Mouse (Mus musculus) ES-E14 (cell line): ENCODE measurements at regions not wholly inside any gene's neighbourhood (a gene's known extent, or its start where the extent isn't known, plus 50 kb on each side); places are given as distances from the start of the nearest gene placed in this dataset.
A peak's percentile ranks its signal among the peaks of the same experiment; 100 is the strongest.
"Not testable (repeated sequence)": the region's sequence is repeated elsewhere in the genome, so short reads cannot be mapped to it uniquely, and the experiment has no call there.

Experiments
- DNase-seq: peaks from one replicate; pipeline ENCODE4 v3.0.0-alpha.2; 2013; ENCODE audit warnings: low read depth, low spot score
- H3K27ac ChIP-seq: 2 replicates; pipeline ENCODE4 v1.5.1; 2012; ENCODE audit warnings: low read depth, mild to moderate bottlenecking, low read length, moderate library complexity, mixed read lengths; ENCODE audit not compliant: poor library complexity, insufficient read depth, severe bottlenecking
- H3K36me3 ChIP-seq: 2 replicates; pipeline ENCODE4 v1.6.1; 2012; ENCODE audit warnings: mild to moderate bottlenecking, low read length, moderate library complexity, mixed read lengths; ENCODE audit not compliant: control insufficient read depth, poor library complexity, insufficient read depth, severe bottlenecking
- H3K4me1 ChIP-seq, 2 experiments: fragments of 150-350 bp in 1 of 2; sonication (generic) in 1 of 2; 2 replicates each; pipeline ENCODE4 v1.6.1; 2012; ENCODE audit warnings: low read length in 2 of 2, mild to moderate bottlenecking in 1 of 2, mixed read lengths in 1 of 2; ENCODE audit not compliant: control insufficient read depth in 2 of 2, insufficient read depth in 2 of 2, poor library complexity in 1 of 2
- H3K4me3 ChIP-seq, 2 experiments: fragments of 150-350 bp in 1 of 2; sonication (generic) in 1 of 2; 2 replicates each; pipeline ENCODE4 v1.5.1; 2012; ENCODE audit warnings: low read length in 2 of 2, low read depth in 1 of 2, mild to moderate bottlenecking in 1 of 2, mixed read lengths in 1 of 2; ENCODE audit not compliant: insufficient read depth in 1 of 2, poor library complexity in 1 of 2, severe bottlenecking in 1 of 2
- H3K9ac ChIP-seq: 2 replicates; pipeline ENCODE4 v1.6.1; 2012; ENCODE audit warnings: low read depth, mild to moderate bottlenecking, low read length, mixed read lengths; ENCODE audit not compliant: poor library complexity, insufficient read depth, severe bottlenecking
- H3K9me3 ChIP-seq: fragments of 150-350 bp; sonication (generic); 2 replicates; pipeline ENCODE4 v1.6.1; 2012; ENCODE audit warnings: low read depth, mild to moderate bottlenecking, low read length; ENCODE audit not compliant: control insufficient read depth, insufficient read depth
- CHD2 ChIP-seq: IDR thresholded peaks from 2 replicates; pipeline ENCODE4 v1.6.1; 2014; ENCODE audit warnings: mild to moderate bottlenecking, low read depth, low read length, inconsistent platforms
- HCFC1 ChIP-seq: IDR thresholded peaks from 2 replicates; pipeline ENCODE4 v1.6.1; 2012; ENCODE audit warnings: low read length, inconsistent platforms, borderline replicate concordance; ENCODE audit not compliant: insufficient read depth
- MAFK ChIP-seq: IDR thresholded peaks from 2 replicates; pipeline ENCODE4 v1.6.1; 2014; ENCODE audit warnings: mild to moderate bottlenecking, low read depth, low read length, inconsistent platforms; ENCODE audit not compliant: insufficient read depth
- ZC3H11A ChIP-seq: IDR thresholded peaks from 2 replicates; pipeline ENCODE4 v1.6.1; 2012; ENCODE audit warnings: low read depth, mild to moderate bottlenecking, inconsistent platforms, low read length, borderline replicate concordance
- ZNF384 ChIP-seq: IDR thresholded peaks from 2 replicates; pipeline ENCODE4 v1.6.1; 2012; ENCODE audit warnings: low read depth, low read length, inconsistent platforms
- in situ Hi-C, 2 experiments: fragments of 600-800 bp; cut with MboI; formaldehyde crosslinking; loops; one replicate each; pipeline ENCODE4 v1.15.1; 2025; ENCODE audit warnings: low sequenced_read_pairs in 2 of 2, inconsistent platforms in 1 of 2; ENCODE audit not compliant: unreplicated experiment in 2 of 2

GRCm38 (mm10) chr10:15300199-15301085 is 582.4 kb upstream of the Gje1 start:
- no peak overlapping the region for H3K9ac ChIP-seq
- no peak overlapping the region for H3K27ac ChIP-seq
- no peak overlapping the region for H3K4me3 ChIP-seq
- TF ChIP-seq ZC3H11A (peak; percentile 70), MAFK (0 out of 2 replicates have a peak, but pooled peaks have one; percentile 42), ZNF384 (peak; percentile 99), HCFC1 (no peak)
- no peaks in the 10 kb centered on the region for H3K36me3 ChIP-seq
- no peaks in the 10 kb centered on the region for H3K9me3 ChIP-seq
- H3K4me1 ChIP-seq = no peaks in the 10 kb centered on the region
- in situ Hi-C loops = no loop called here
- DNase-seq = peak; percentile 63

- no peak for TF ChIP-seq MAFK
- no peaks in the 10 kb centered on the region for H3K9me3 ChIP-seq
- in situ Hi-C loops = no loop called here
These were observed 581.6 kb upstream of the Gje1 start for GRCm38 (mm10) chr10:15299331-15300198.

GRCm38 (mm10) chr10:15297257-15297656 is 579.2 kb upstream of the Gje1 start:
- Histone ChIP-seq H3K4me1 (no peaks in the 10 kb centered on the region), H3K9ac (no peak overlapping the region), H3K36me3 (no peaks in the 10 kb centered on the region), H3K9me3 (no peaks in the 10 kb centered on the region), H3K27ac (no peak overlapping the region), H3K4me3 (no peak overlapping the region)
- TF ChIP-seq ZNF384 (no peak), HCFC1 (no peak), CHD2 (no peak), MAFK (no peak)
- in situ Hi-C loops = no loop called here
- no peak for DNase-seq

More at GRCm38 (mm10) chr10:15299331-15300198, 581.6 kb upstream of the Gje1 start:
- H3K36me3 ChIP-seq = no peaks in the 10 kb centered on the region
- no peak overlapping the region for H3K27ac ChIP-seq
- DNase-seq = no peak
- H3K9ac ChIP-seq = no peak overlapping the region
- no peaks in the 10 kb centered on the region for H3K4me1 ChIP-seq
- no peak overlapping the region for H3K4me3 ChIP-seq

GRCm38 (mm10) chr10:15294125-15294524 is 576.1 kb upstream of the Gje1 start:
- in situ Hi-C loops = no loop called here
- Histone ChIP-seq H3K4me3 (no peak overlapping the region), H3K36me3 (no peaks in the 10 kb centered on the region), H3K27ac (no peak overlapping the region), H3K9me3 (no peaks in the 10 kb centered on the region), H3K9ac (no peak overlapping the region), H3K4me1 (no peaks in the 10 kb centered on the region)
- DNase-seq = no peak
- TF ChIP-seq HCFC1 = no peak

GRCm38 (mm10) chr10:15263337-15263736 is 545.3 kb upstream of the Gje1 start:
- H3K9ac ChIP-seq, in situ Hi-C loops, H3K9me3 ChIP-seq, H3K4me1 ChIP-seq, H3K4me3 ChIP-seq, H3K36me3 ChIP-seq, H3K27ac ChIP-seq: not testable (repeated sequence)
- DNase-seq = peak; percentile 58

- H3K36me3 ChIP-seq, DNase-seq, H3K27ac ChIP-seq, H3K9me3 ChIP-seq, H3K9ac ChIP-seq, H3K4me1 ChIP-seq, in situ Hi-C loops, H3K4me3 ChIP-seq: not testable (repeated sequence)
These were observed 544.3 kb upstream of the Gje1 start for GRCm38 (mm10) chr10:15262282-15262681.
